Mouse (Mus musculus) left cerebral cortex, adult 2 months (tissue): Measurements from ENCODE around the gene Tff3. TPM values are rescaled to one million over a fixed set of nuclear protein-coding genes. Genes with fewer than 3 reads are reported as not detected.

Experiments
- DNase-seq, 2 experiments: peaks; one replicate each; pipeline ENCODE4 v3.0.0; 2021 to 2022; ENCODE audit warnings: low spot score in 2 of 2, mixed read lengths in 1 of 2; ENCODE audit errors: extremely low spot score in 1 of 2
- H3K27ac ChIP-seq: fragments of 200-600 bp; 2 replicates; pipeline ENCODE4 v1.8.1; 2022
- H3K4me3 ChIP-seq: fragments of 200-600 bp; 2 replicates; pipeline ENCODE4 v1.8.1; 2022
- CTCF ChIP-seq: fragments of 200-600 bp; IDR thresholded peaks from 2 replicates; pipeline ENCODE4 v1.8.1; 2022; ENCODE audit warnings: antibody characterized with exemption, mild to moderate bottlenecking, moderate library complexity
- intact Hi-C: fragments of 180-260 bp; cut with DNase I; formaldehyde crosslinking; loops from one replicate; pipeline ENCODE4 v1.15.1; 2025
- long read RNA-seq, 2 experiments: library from polyadenylated mRNA; stranded (forward); transcript quantifications; one replicate each; pipeline ENCODE4 v2.0.0; 2021; ENCODE audit warnings: borderline mapping rate in 2 of 2
- total RNA-seq, 2 experiments: library from RNA; stranded (reverse); gene quantifications; 2 replicates each; pipeline ENCODE4 v1.2.3; 2021

Tff3 gene
- total RNA-seq: not detected
- long read RNA-seq, experiment 1: 0 reads
- long read RNA-seq, experiment 2: 0 reads

DNA sequence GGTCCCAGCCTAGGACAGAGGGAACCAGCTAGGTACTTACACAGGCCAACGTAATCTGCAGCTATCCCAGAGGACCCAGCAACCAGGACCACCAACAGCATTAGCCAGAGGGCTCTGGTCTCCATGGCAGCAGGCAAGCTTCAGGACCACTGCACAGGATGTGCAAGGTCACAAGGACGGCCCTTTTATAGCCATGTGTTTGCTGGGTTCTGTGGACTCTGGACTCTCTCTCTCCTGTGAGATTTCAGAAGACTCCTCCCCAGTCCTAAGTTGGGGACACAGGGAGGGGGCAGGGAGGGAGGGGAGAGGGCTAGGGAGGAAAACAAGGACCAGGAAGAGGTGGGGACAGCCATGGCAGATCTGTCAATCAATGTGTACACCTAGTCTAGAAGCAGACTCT is at the start of gene Tff3:
Gene Tff3 (minus strand): TSS at position 195 of the 400 bp plus-strand sequence.
- DNase-seq: no peak
- intact Hi-C loops: no loop called here
- Histone ChIP-seq H3K4me3 (no peak within 1 kb of the TSS), H3K27ac (no peak within 1 kb of the TSS)
- TF ChIP-seq CTCF: no peak

DNA sequence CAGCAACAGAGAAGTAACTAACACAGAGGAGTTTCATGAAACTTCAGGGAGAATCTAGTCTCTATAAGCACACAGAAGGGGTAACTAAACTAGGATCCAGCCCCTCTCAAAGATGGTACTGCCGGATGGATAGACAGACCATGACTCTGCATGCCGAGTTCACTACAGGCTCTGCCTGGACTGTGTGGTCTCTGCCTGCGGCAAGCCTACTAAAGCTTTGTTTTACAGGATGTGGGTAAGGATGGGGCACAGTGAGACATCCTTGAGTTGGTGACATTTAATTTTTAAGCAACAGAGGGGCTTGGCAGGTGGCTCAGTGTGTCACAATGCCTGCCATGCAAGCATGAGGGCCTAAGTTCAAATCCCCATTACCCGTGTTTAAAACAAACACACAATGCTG is 46.9 kb upstream of the Tff3 start:
- intact Hi-C loops: no loop called here
- DNase-seq: no peak
- no peak for TF ChIP-seq CTCF
- Histone ChIP-seq H3K4me3 (no peak overlapping the region), H3K27ac (no peak overlapping the region)

GRCm38 (mm10) chr17:31169796-31170195 is 40.4 kb upstream of the Tff3 start:
- no peak overlapping the region for H3K4me3 ChIP-seq
- no peak for TF ChIP-seq CTCF
- intact Hi-C loops: loop anchor here (10.0 kb wide), 1 partner anchor 455 kb away; no protein-coding TSS in a partner anchor
- no peak for DNase-seq
- H3K27ac ChIP-seq: no peak overlapping the region

GRCm38 (mm10) chr17:31165127-31165526 is 35.7 kb upstream of the Tff3 start, which contains the start of gene Tff1:
Tff1 (minus strand) TSS chr17:31165277.
- Histone ChIP-seq H3K27ac (no peak within 1 kb of the TSS), H3K4me3 (no peak within 1 kb of the TSS)
- TF ChIP-seq CTCF: no peak
- no peak for DNase-seq
- intact Hi-C loops: loop anchor here (10.0 kb wide), 1 partner anchor 450 kb away; no protein-coding TSS in a partner anchor

DNA sequence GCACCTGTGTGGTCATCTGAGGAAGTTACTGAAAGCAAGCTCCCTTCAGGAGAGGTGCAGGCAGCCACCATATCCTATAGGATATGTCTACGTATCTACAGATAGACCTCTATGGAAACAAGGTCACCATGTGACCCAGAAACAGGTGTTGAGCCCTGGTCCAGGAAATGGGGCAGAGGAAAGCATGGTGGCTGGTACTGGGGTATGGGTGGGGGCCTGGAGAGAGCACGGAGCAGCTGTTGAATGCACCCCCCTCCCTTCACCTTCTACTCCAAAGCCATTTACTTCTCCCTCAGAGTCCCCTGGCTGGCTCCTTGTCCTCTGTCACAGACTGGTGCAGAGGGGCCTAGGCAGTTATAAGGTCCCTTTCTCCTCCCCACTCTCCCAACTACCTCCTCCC is 34.4 kb upstream of the Tff3 start:
- no peak for TF ChIP-seq CTCF
- intact Hi-C loops: loop anchor here (10.0 kb wide), 1 partner anchor 449 kb away; no protein-coding TSS in a partner anchor
- no peak overlapping the region for H3K4me3 ChIP-seq
- no peak overlapping the region for H3K27ac ChIP-seq
- DNase-seq: no peak

DNA sequence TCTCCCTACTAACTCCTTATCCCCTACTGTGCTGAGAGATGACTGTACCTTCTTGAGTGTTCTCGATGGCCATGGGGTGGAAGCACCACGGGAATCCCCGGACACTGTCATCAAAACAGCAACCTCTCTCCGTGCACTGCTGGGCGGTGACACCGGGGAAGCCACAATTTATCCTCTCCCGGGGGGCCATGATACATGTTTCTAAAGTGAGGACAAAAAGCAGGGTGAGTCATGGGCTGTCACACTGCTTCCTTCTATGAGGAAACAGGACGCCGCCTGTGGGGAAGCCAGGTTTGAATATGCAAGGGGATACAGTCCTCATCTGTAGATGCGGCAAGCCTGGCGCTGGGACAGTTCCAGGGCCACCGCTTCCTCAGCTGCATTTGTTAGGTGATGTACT is 33.2 kb upstream of the Tff3 start:
- no peak overlapping the region for H3K4me3 ChIP-seq
- TF ChIP-seq CTCF: no peak
- intact Hi-C loops: loop anchor here (10.0 kb wide), 1 partner anchor 448 kb away; no protein-coding TSS in a partner anchor

GRCm38 (mm10) chr17:31160291-31160690 is 30.8 kb upstream of the Tff3 start:
- Histone ChIP-seq H3K27ac (no peak overlapping the region), H3K4me3 (no peak overlapping the region)
- intact Hi-C loops: loop anchor here (10.0 kb wide), 1 partner anchor 445 kb away; no protein-coding TSS in a partner anchor
- no peak for DNase-seq
- no peak for TF ChIP-seq CTCF

More for the DNA sequence above, 33.2 kb upstream of the Tff3 start:
- DNase-seq: no peak
- H3K27ac ChIP-seq: no peak overlapping the region

DNA sequence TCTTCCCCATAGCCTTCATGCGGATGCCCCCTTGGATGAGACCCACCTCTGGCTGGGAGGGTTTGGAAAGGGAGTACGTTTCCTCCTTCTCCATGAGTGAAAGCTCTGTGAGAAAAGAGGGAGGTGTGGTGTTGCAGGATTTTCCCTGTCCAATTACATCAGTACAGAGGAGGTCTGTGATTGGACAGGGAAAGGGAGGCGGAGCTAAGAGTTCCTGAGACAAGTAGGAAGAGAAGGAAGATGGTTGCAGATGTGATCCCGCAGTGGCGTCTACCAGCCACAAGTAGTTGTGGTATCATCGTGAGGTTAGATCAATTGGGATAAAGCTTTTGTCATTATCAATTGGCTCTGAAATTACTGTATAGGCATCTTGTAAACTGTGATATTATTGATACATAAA is 28.5 kb upstream of the Tff3 start:
- DNase-seq: no peak
- no peak for TF ChIP-seq CTCF
- H3K4me3 ChIP-seq: no peak overlapping the region
- no peak overlapping the region for H3K27ac ChIP-seq
- intact Hi-C loops: no loop called here

DNA sequence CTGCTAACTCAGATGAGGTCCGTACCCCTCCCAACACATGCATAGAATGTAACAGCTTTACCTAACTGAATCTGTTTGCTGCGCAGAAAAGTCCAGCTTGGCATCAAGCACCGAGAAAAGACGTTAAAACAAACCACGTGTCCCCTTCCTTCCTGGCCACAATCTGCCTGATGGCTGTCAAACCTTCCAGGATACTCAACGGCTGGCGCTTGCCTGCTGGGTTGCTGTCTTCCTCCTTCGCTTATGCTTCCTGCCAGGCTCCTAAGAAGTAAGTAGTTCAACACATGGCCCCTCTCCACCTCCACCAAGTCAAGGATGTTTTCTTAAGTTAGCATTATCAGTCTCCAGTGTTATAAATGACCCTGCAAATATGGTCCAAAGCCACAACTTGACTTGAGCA is 24.3 kb upstream of the Tff3 start:
- intact Hi-C loops: no loop called here
- no peak for TF ChIP-seq CTCF
- Histone ChIP-seq H3K27ac (no peak overlapping the region), H3K4me3 (no peak overlapping the region)
- DNase-seq: no peak

DNA sequence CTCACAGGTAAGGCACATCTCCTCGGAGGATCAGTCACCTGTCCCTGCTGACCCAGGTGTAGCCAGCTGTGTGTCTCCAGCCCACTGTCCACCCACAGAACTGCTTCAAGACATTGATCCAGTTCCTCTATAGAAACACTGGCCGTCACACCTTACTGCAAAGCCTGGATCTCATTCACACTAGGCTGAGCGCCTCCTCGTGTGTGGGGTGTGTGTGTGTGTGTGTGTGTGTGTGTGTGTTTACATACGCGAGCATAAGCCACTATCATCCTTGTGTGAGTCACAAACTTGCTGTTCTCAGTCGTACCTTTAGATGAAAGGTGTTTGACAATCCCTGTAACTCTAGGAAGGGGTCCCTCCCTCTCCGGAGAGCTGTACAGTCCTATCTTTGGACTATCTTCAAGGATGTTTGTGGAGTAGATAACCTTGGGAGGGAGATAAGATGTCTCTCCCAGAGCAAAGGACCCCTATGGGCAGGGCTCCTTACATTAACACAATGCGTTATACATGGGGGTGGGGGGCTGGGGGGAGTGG is 23.6 kb upstream of the Tff3 start:
- TF ChIP-seq CTCF: no peak
- intact Hi-C loops: no loop called here
- no peak for DNase-seq
- Histone ChIP-seq H3K4me3 (no peak overlapping the region), H3K27ac (no peak overlapping the region)

- intact Hi-C loops: no loop called here
- TF ChIP-seq CTCF: no peak
- Histone ChIP-seq H3K27ac (no peak overlapping the region), H3K4me3 (no peak overlapping the region)
- no peak for DNase-seq
Measured at GRCm38 (mm10) chr17:31152512-31152911, 23.1 kb upstream of the Tff3 start.

GRCm38 (mm10) chr17:31145998-31146397 is 16.6 kb upstream of the Tff3 start:
- Histone ChIP-seq H3K4me3 (no peak overlapping the region), H3K27ac (no peak overlapping the region)
- TF ChIP-seq CTCF: no peak
- no peak for DNase-seq
- intact Hi-C loops: no loop called here
